Mouse (Mus musculus) liver, embryonic 14.5 days (tissue): ENCODE measurements around the gene Svip. TPM values are rescaled to one million over a fixed set of nuclear protein-coding genes. Genes with fewer than 3 reads are reported as not detected.

Experiments used
- ATAC-seq: fragments of 200-750 bp; cut with Nextera tagmentation; 2 replicates; pipeline ENCODE4 v1.8.0; 2017; ENCODE audit warnings: moderate number of reproducible peaks, mild to moderate bottlenecking, moderate library complexity; ENCODE audit not compliant: insufficient read depth
- DNase-seq, 3 experiments: peaks; one replicate each; pipeline ENCODE4 v3.0.0-alpha.2; 2012 to 2013; ENCODE audit warnings: low read depth in 3 of 3, low spot score in 3 of 3
- H3K27ac ChIP-seq: fragments of 300-500 bp; sonication (generic); 2 replicates; pipeline ENCODE4 v1.5.1; 2014; ENCODE audit warnings: moderate library complexity, mild to moderate bottlenecking, control low read depth, inconsistent platforms
- H3K27me3 ChIP-seq: fragments of 300-500 bp; sonication (generic); 2 replicates; pipeline ENCODE4 v1.6.1; 2014; ENCODE audit warnings: mild to moderate bottlenecking, low read length, moderate library complexity; ENCODE audit not compliant: control insufficient read depth, insufficient read depth
- H3K36me3 ChIP-seq: fragments of 300-500 bp; sonication (generic); replicated peaks from 2 replicates; pipeline ENCODE4 v1.6.1; 2014; ENCODE audit warnings: low read depth; ENCODE audit not compliant: control insufficient read depth, insufficient read depth
- H3K4me1 ChIP-seq, 2 experiments: fragments of 200-500 bp in 1 of 2; fragments of 300-500 bp in 1 of 2; sonication (generic) in 1 of 2; replicated peaks; 2 replicates each; pipeline ENCODE4 v1.6.1; 2012 to 2014; ENCODE audit warnings: antibody characterized with exemption in 1 of 2, inconsistent platforms in 1 of 2, low read length in 1 of 2; ENCODE audit not compliant: control insufficient read depth in 2 of 2, insufficient read depth in 2 of 2
- H3K4me2 ChIP-seq: fragments of 300-500 bp; sonication (generic); 2 replicates; pipeline ENCODE4 v1.6.1; 2014; ENCODE audit warnings: low read depth, mild to moderate bottlenecking, control low read depth, moderate library complexity
- H3K4me3 ChIP-seq, 2 experiments: fragments of 200-500 bp in 1 of 2; fragments of 300-500 bp in 1 of 2; sonication (generic) in 1 of 2; 2 replicates each; pipeline ENCODE4 v1.5.1; 2012 to 2014; ENCODE audit warnings: low read depth in 2 of 2, low read length in 2 of 2, mild to moderate bottlenecking in 2 of 2, control low read depth in 1 of 2, inconsistent platforms in 1 of 2, moderate library complexity in 1 of 2; ENCODE audit not compliant: insufficient read depth in 1 of 2
- H3K9ac ChIP-seq: fragments of 300-500 bp; sonication (generic); replicated peaks from 2 replicates; pipeline ENCODE4 v1.6.1; 2014; ENCODE audit warnings: mild to moderate bottlenecking, control low read depth, moderate library complexity
- H3K9me3 ChIP-seq: fragments of 300-500 bp; sonication (generic); 2 replicates; pipeline ENCODE4 v1.6.1; 2016; ENCODE audit warnings: low read length, mixed read lengths; ENCODE audit not compliant: control insufficient read depth
- CTCF ChIP-seq: IDR thresholded peaks from 2 replicates; pipeline ENCODE4 v1.5.1; 2016; ENCODE audit warnings: antibody characterized with exemption, low read depth, control low read depth
- EP300 ChIP-seq: IDR thresholded peaks from 2 replicates; pipeline ENCODE4 v1.6.1; 2016; ENCODE audit warnings: antibody characterized with exemption, low read depth
- WGBS: fragments of 180-500 bp; shearing (Covaris S2); extraction: QIAGEN DNeasy Blood & Tissue Kit; methylation state at CpG from one replicate; pipeline ENCODE4 v1.1.7; 2014; ENCODE audit not compliant: insufficient replicate concordance; 5-methylcytosine and 5-hydroxymethylcytosine counted together
- polyA plus RNA-seq, 2 experiments: library from polyadenylated mRNA; depleted of rRNA in 1 of 2; stranded (reverse) in 1 of 2; unstranded in 1 of 2; fragments of >200 nt; fragmentation: Nextera tagmentation in 1 of 2; extraction: Ambion mirVana in 1 of 2; gene quantifications; 2 replicates each; pipeline versions ENCODE4 v1.2.1 to v1.2.3; 2012 to 2014

Gene Svip
- polyA plus RNA-seq, 2 experiments = 12.4 to 23.6 TPM

- H3K4me3 ChIP-seq = no peak overlapping the region
- no peak for DNase-seq
- ATAC-seq = 0 out of 2 replicates have a peak, but pooled peaks have one; percentile 48
- H3K9ac ChIP-seq = no peak overlapping the region
- no peak for TF ChIP-seq CTCF
- no peak; the same call in 1 of the 2 replicates for TF ChIP-seq EP300
- H3K4me1 ChIP-seq = peaks cover 0 to 7% of the 10 kb centered on the region in 2 experiments; a peak in 2 of 4 replicates
- no peak overlapping the region for H3K4me2 ChIP-seq
- no peak overlapping the region for H3K27ac ChIP-seq
- WGBS = 35% methylated on average over 6 of the region's 6 CpGs
- H3K27me3 ChIP-seq = no peaks in the 10 kb centered on the region
- no peaks in the 10 kb centered on the region for H3K9me3 ChIP-seq
- H3K36me3 ChIP-seq = no peaks in the 10 kb centered on the region
Observed at GRCm38 (mm10) chr7:51975181-51975580, 30.6 kb downstream of the Svip start.

- no peak for DNase-seq
- WGBS = 52% methylated on average over 2 of the region's 2 CpGs
- H3K27ac ChIP-seq = no peak overlapping the region
Observed at GRCm38 (mm10) chr7:51973526-51973925, 32.3 kb downstream of the Svip start.

DNA sequence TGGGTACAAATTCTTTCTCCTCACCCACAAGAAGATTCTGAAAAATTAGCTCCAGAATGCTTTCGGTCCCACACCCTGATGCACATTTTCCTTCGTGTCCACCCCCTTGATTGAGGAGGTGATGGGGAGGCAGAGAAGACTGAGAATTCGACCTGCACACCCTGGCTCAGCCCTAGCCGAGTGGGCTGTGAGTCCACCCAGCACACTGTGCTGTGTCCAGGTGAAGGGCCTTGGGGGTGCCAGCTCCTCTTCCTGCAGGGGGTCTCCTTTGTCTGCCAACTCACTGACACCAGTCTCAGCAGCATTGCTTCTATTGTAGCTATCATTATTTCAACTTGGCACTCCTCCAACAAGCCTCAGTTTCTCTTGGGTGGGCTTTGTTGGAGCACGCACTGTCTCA is 32.7 kb downstream of the Svip start:
- DNase-seq (no peak), ATAC-seq (no peak)
- H3K36me3 ChIP-seq = no peaks in the 10 kb centered on the region
- H3K4me3 ChIP-seq = no peak overlapping the region
- no peaks in the 10 kb centered on the region for H3K9me3 ChIP-seq
- no peaks in the 10 kb centered on the region for H3K27me3 ChIP-seq
- H3K9ac ChIP-seq = no peak overlapping the region
- H3K4me2 ChIP-seq = no peak overlapping the region
- 59% methylated on average over 5 of the region's 5 CpGs for WGBS
- H3K27ac ChIP-seq = no peak overlapping the region
- TF ChIP-seq CTCF = no peak
- no peak for TF ChIP-seq EP300
- H3K4me1 ChIP-seq = peaks cover 0 to 6% of the 10 kb centered on the region in 2 experiments; a peak in 2 of 4 replicates

More at GRCm38 (mm10) chr7:51973526-51973925, 32.3 kb downstream of the Svip start:
- Histone ChIP-seq H3K36me3 (no peaks in the 10 kb centered on the region), H3K4me2 (no peak overlapping the region), H3K4me3 (no peak overlapping the region), H3K9me3 (no peaks in the 10 kb centered on the region), H3K27me3 (no peaks in the 10 kb centered on the region), H3K4me1 (peaks cover 0 to 6% of the 10 kb centered on the region in 2 experiments; a peak in 2 of 4 replicates), H3K9ac (no peak overlapping the region)
- TF ChIP-seq EP300 (no peak), CTCF (no peak)
- ATAC-seq = no peak

- no peak overlapping the region for H3K4me2 ChIP-seq
- no peak overlapping the region for H3K9ac ChIP-seq
- no peaks in the 10 kb centered on the region for H3K9me3 ChIP-seq
- peaks cover 0 to 6% of the 10 kb centered on the region in 2 experiments; a peak in 2 of 4 replicates for H3K4me1 ChIP-seq
- 30% methylated on average over 6 of the region's 6 CpGs for WGBS
- DNase-seq (no peak), ATAC-seq (no peak)
- no peaks in the 10 kb centered on the region for H3K36me3 ChIP-seq
- H3K27me3 ChIP-seq = no peaks in the 10 kb centered on the region
- no peak overlapping the region for H3K27ac ChIP-seq
- no peak for TF ChIP-seq EP300
- TF ChIP-seq CTCF = peak; percentile 85
- no peak overlapping the region for H3K4me3 ChIP-seq
Observed at GRCm38 (mm10) chr7:51972252-51972855, 33.5 kb downstream of the Svip start.

DNA sequence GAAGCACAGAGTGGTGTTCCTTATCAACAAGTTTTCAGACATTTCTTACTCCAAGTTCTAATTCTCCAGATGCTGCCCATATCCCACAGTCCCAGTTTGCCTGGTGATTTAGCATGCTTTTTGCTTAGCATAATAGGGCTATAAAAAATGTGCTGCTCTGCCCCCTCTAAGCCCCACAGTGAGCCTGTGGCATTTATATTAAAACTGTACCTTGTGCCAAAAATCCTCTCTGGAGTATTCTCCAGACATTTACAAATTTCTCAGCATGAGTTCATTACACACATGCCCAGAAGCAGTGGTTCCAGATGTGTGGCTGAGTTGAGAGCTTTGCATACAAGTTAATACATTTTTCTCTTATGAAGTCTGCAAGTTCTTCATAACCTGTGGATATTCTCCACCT is 36.4 kb downstream of the Svip start:
- Histone ChIP-seq H3K4me1 (no peaks in the 10 kb centered on the region), H3K9me3 (no peaks in the 10 kb centered on the region), H3K4me3 (no peak overlapping the region), H3K36me3 (no peaks in the 10 kb centered on the region), H3K27ac (no peak overlapping the region), H3K9ac (no peak overlapping the region), H3K27me3 (no peaks in the 10 kb centered on the region), H3K4me2 (no peak overlapping the region)
- no peak for DNase-seq
- TF ChIP-seq EP300 = no peak
- TF ChIP-seq CTCF = no peak
- ATAC-seq = no peak
